In genomic region chr14:55850885-55851284, GRCm38 (mm10) we compare ENCODE assay signal across 24 mouse cellular contexts. TPM values are rescaled to one million over a fixed set of nuclear protein-coding genes. Genes with fewer than 3 reads are reported as not detected.
A peak's percentile ranks its signal among the peaks of the same experiment; 100 is the strongest.
DNase-seq lines count a peak whose midpoint lies in the region; ATAC-seq lines count a peak whose summit lies in the region.
"Had no signal": no experiment of that assay in that cellular context is flagged by ENCODE, and none has a peak within 500 bp of the region (broad histone marks: within the 10 kb centered on the region; RNA-seq: fewer than 3 reads in every experiment).

No protein-coding gene starts in this region.

- no peak overlapping the region for H3K4me3 ChIP-seq in embryonic facial prominence, embryonic 13.5 days
- no peak overlapping the region for H3K4me3 ChIP-seq in limb, embryonic 13.5 days
- H3K4me3 ChIP-seq in forebrain, embryonic 10.5 days, result no peak overlapping the region
- H3K4me3 ChIP-seq: gastrocnemius, adult 2 months; hindbrain, embryonic 12.5 days; hindbrain, embryonic 15.5 days had no signal

- ATAC-seq in embryonic facial prominence, embryonic 13.5 days (ENCODE audit: insufficient number of reproducible peaks, insufficient read depth, low FRiP score, low TSS enrichment, low read depth), result no peak
- ATAC-seq in limb, embryonic 13.5 days (ENCODE audit: low FRiP score, low read depth), result no peak
- ATAC-seq: activated CD4-positive, CD25-positive, alpha-beta regulatory T cell, adult 4 months; CD4-positive, CD25-positive, alpha-beta regulatory T cell, adult 4 months; forebrain, embryonic 14.5 days; forebrain, postnatal 0 days; Patski had no signal

- H3K27me3 ChIP-seq in embryonic facial prominence, embryonic 13.5 days, result no peaks in the 10 kb centered on the region
- no peaks in the 10 kb centered on the region for H3K27me3 ChIP-seq in limb, embryonic 13.5 days
- H3K27me3 ChIP-seq in forebrain, embryonic 10.5 days (ENCODE audit: poor library complexity, severe bottlenecking), result no peaks in the 10 kb centered on the region
- H3K27me3 ChIP-seq: hindbrain, embryonic 12.5 days; hindbrain, embryonic 15.5 days had no signal

- no peaks in the 10 kb centered on the region for H3K36me3 ChIP-seq in embryonic facial prominence, embryonic 13.5 days
- H3K36me3 ChIP-seq in limb, embryonic 13.5 days, result no peaks in the 10 kb centered on the region
- no peaks in the 10 kb centered on the region for H3K36me3 ChIP-seq in forebrain, embryonic 10.5 days (replicated peaks)
- H3K36me3 ChIP-seq: G1E; hindbrain, embryonic 12.5 days; hindbrain, embryonic 15.5 days had no signal

- H3K9me3 ChIP-seq in embryonic facial prominence, embryonic 13.5 days, result no peaks in the 10 kb centered on the region
- no peaks in the 10 kb centered on the region for H3K9me3 ChIP-seq in limb, embryonic 13.5 days
- H3K9me3 ChIP-seq in forebrain, embryonic 10.5 days, result no peaks in the 10 kb centered on the region
- H3K9me3 ChIP-seq: G1E; hindbrain, embryonic 12.5 days; hindbrain, embryonic 15.5 days had no signal

- H3K27ac ChIP-seq in embryonic facial prominence, embryonic 13.5 days, result 0 out of 2 replicates have a peak overlapping the region, but pooled peaks have one; percentile 98
- 0 out of 2 replicates have a peak overlapping the region, but pooled peaks have one; percentile 99 for H3K27ac ChIP-seq in limb, embryonic 13.5 days
- H3K27ac ChIP-seq in forebrain, embryonic 10.5 days, result no peak overlapping the region
- H3K27ac ChIP-seq: gastrocnemius, adult 2 months; hindbrain, embryonic 12.5 days; hindbrain, embryonic 15.5 days had no signal

- DNase-seq in R1 (ENCODE audit: low read depth, low spot score), result peak; percentile 83
- DNase-seq in c-Kit-positive CD71-positive TER-119-positive erythroid progenitor cells, embryonic 14.5 days (ENCODE audit: low spot score), result no peak
- no peak for DNase-seq in spleen, postnatal 14 days (ENCODE audit: low spot score in 2 of 2)
- no peak for DNase-seq in forebrain, embryonic 10.5 days (ENCODE audit: extremely low spot score, low spot score)
- DNase-seq: adrenal gland, adult 8-10 months; adrenal gland, postnatal 36 days; cerebellum, adult 11 months; cerebellum, adult 2 months; cerebellum, adult 9-11 months; cerebellum, postnatal 25 days; forebrain, postnatal 0 days; gastrocnemius, adult 2 months; gastrocnemius, postnatal 14 days; heart, adult 11 months had no signal

- H3K4me2 ChIP-seq in embryonic facial prominence, embryonic 13.5 days, result no peak overlapping the region
- no peak overlapping the region for H3K4me2 ChIP-seq in limb, embryonic 13.5 days (replicated peaks)
- H3K4me2 ChIP-seq: heart, embryonic 11.5 days; hindbrain, embryonic 12.5 days; hindbrain, embryonic 15.5 days had no signal

- H3K9ac ChIP-seq in embryonic facial prominence, embryonic 13.5 days, result no peak overlapping the region
- no peak overlapping the region for H3K9ac ChIP-seq in limb, embryonic 13.5 days
- H3K9ac ChIP-seq: forebrain, postnatal 0 days; hindbrain, embryonic 12.5 days; hindbrain, embryonic 15.5 days had no signal

- peaks cover 33% of the 10 kb centered on the region for H3K4me1 ChIP-seq in embryonic facial prominence, embryonic 13.5 days
- H3K4me1 ChIP-seq in limb, embryonic 13.5 days, result peaks cover 47% of the 10 kb centered on the region
- H3K4me1 ChIP-seq in forebrain, embryonic 10.5 days, result peaks cover 46% of the 10 kb centered on the region

- WGBS in embryonic facial prominence, embryonic 13.5 days, result 69% methylated on average over 6 of the region's 6 CpGs
- 65% methylated on average over 6 of the region's 6 CpGs for WGBS in limb, embryonic 13.5 days
- WGBS in forebrain, embryonic 10.5 days, result 69% methylated on average over 6 of the region's 6 CpGs

RNA-seq across cellular contexts. Expression of gene Nynrin, which starts 2.9 kb away (rescaled TPM):
- 27.8 and 28.1 TPM in 2 replicates for polyA plus RNA-seq in embryonic facial prominence, embryonic 13.5 days (2015; fragmentation: Nextera tagmentation; extraction: Ambion mirVana)
- polyA plus RNA-seq in limb, embryonic 13.5 days (2015; fragmentation: Nextera tagmentation; extraction: Ambion mirVana), result 28.2 and 34.2 TPM in 2 replicates
- 24.5 and 25.8 TPM in 2 replicates for polyA plus RNA-seq in forebrain, embryonic 10.5 days (2016; fragmentation: Nextera tagmentation; extraction: Ambion mirVana)
- polyA plus RNA-seq: Patski had no signal

RNA-seq across cellular contexts. Expression of gene Nfatc4, which starts 27.9 kb away (rescaled TPM):
- 156 and 160 TPM in 2 replicates for polyA plus RNA-seq in embryonic facial prominence, embryonic 13.5 days (2015; fragmentation: Nextera tagmentation; extraction: Ambion mirVana)
- 124 and 128 TPM in 2 replicates for polyA plus RNA-seq in limb, embryonic 13.5 days (2015; fragmentation: Nextera tagmentation; extraction: Ambion mirVana)
- polyA plus RNA-seq in forebrain, embryonic 10.5 days (2016; fragmentation: Nextera tagmentation; extraction: Ambion mirVana), result 37.9 and 39.1 TPM in 2 replicates
- polyA plus RNA-seq: activated CD4-positive, CD25-positive, alpha-beta regulatory T cell, adult 4 months; CD4-positive, CD25-positive, alpha-beta regulatory T cell, adult 4 months; G1E had no signal

RNA-seq across cellular contexts. Expression of gene Cbln3, which starts 33.3 kb away (rescaled TPM):
- polyA plus RNA-seq in embryonic facial prominence, embryonic 13.5 days (2015; fragmentation: Nextera tagmentation; extraction: Ambion mirVana), result 0.28 and 0.30 TPM in 2 replicates
- 0.17 and 0.31 TPM in 2 replicates for polyA plus RNA-seq in limb, embryonic 13.5 days (2015; fragmentation: Nextera tagmentation; extraction: Ambion mirVana)
- 0.10 and 0.12 TPM in 2 replicates for polyA plus RNA-seq in forebrain, embryonic 10.5 days (2016; fragmentation: Nextera tagmentation; extraction: Ambion mirVana)
- polyA plus RNA-seq: CD4-positive, CD25-positive, alpha-beta regulatory T cell, adult 4 months had no signal

RNA-seq across cellular contexts. Expression of gene Khnyn, which starts 33.9 kb away (rescaled TPM):
- 21.0 and 22.0 TPM in 2 replicates for polyA plus RNA-seq in embryonic facial prominence, embryonic 13.5 days (2015; fragmentation: Nextera tagmentation; extraction: Ambion mirVana)
- polyA plus RNA-seq in limb, embryonic 13.5 days (2015; fragmentation: Nextera tagmentation; extraction: Ambion mirVana), result 24.2 and 25.5 TPM in 2 replicates
- polyA plus RNA-seq in forebrain, embryonic 10.5 days (2016; fragmentation: Nextera tagmentation; extraction: Ambion mirVana), result 22.7 and 25.3 TPM in 2 replicates

RNA-seq across cellular contexts. Expression of gene Sdr39u1, which starts 49.2 kb away (rescaled TPM):
- polyA plus RNA-seq in embryonic facial prominence, embryonic 13.5 days (2015; fragmentation: Nextera tagmentation; extraction: Ambion mirVana), result 79.8 and 85.5 TPM in 2 replicates
- 98.8 and 104 TPM in 2 replicates for polyA plus RNA-seq in limb, embryonic 13.5 days (2015; fragmentation: Nextera tagmentation; extraction: Ambion mirVana)
- 41.9 and 48.9 TPM in 2 replicates for polyA plus RNA-seq in forebrain, embryonic 10.5 days (2016; fragmentation: Nextera tagmentation; extraction: Ambion mirVana)
- polyA plus RNA-seq: G1E had no signal
